Comparison of ENCODE assay signal across 25 mouse cellular contexts in the genomic region with DNA sequence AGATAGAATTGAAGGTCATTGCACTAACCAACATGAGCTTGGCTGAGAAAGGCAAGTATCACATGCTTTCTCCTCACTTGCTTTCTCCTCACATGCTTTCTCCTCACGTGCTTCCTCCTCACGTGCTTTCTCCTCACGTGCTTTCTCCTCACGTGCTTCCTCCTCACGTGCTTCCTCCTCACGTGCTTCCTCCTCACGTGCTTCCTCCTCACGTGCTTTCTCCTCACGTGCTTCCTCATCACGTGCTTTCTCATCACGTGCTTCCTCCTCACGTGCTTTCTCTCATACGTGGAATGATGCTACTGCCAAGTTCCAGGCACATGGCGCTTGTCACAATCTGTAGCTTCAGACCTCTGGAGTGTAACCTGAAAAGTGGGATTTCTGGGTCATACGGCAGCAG.
"Had no signal": no experiment of that assay in that cellular context is flagged by ENCODE, and none has a peak within 500 bp of the region (broad histone marks: within the 10 kb centered on the region; RNA-seq: fewer than 3 reads in every experiment).

No protein-coding gene starts in this region.

- ATAC-seq: hindbrain, postnatal 0 days; intestine, embryonic 16.5 days; liver, embryonic 12.5 days had no signal

- H3K36me3 ChIP-seq: hindbrain, embryonic 13.5 days; hindbrain, embryonic 15.5 days; kidney, embryonic 15.5 days; limb, embryonic 13.5 days; limb, embryonic 15.5 days; liver, embryonic 12.5 days had no signal

- H3K4me3 ChIP-seq: gastrocnemius, adult 2 months; hindbrain, embryonic 13.5 days; hindbrain, embryonic 15.5 days; kidney, embryonic 15.5 days; limb, embryonic 13.5 days; limb, embryonic 15.5 days; liver, embryonic 12.5 days had no signal

- H3K27me3 ChIP-seq: hindbrain, embryonic 13.5 days; hindbrain, embryonic 15.5 days; kidney, embryonic 15.5 days; limb, embryonic 13.5 days; limb, embryonic 15.5 days; liver, embryonic 12.5 days had no signal

- H3K9ac ChIP-seq: hindbrain, embryonic 13.5 days; hindbrain, embryonic 15.5 days; kidney, embryonic 15.5 days; limb, embryonic 13.5 days; limb, embryonic 15.5 days; liver, embryonic 12.5 days; liver, embryonic 14.5 days had no signal

- H3K4me2 ChIP-seq: heart, embryonic 11.5 days; hindbrain, embryonic 13.5 days; hindbrain, embryonic 15.5 days; kidney, embryonic 15.5 days; limb, embryonic 13.5 days; limb, embryonic 15.5 days; liver, embryonic 12.5 days had no signal

- H3K27ac ChIP-seq: gastrocnemius, adult 2 months; hindbrain, embryonic 13.5 days; hindbrain, embryonic 15.5 days; hindbrain, postnatal 0 days; kidney, embryonic 15.5 days; kidney, postnatal 0 days; limb, embryonic 13.5 days; limb, embryonic 15.5 days; liver, embryonic 12.5 days; liver, embryonic 14.5 days had no signal

- H3K4me1 ChIP-seq: hindbrain, embryonic 15.5 days; kidney, embryonic 15.5 days; limb, embryonic 13.5 days; limb, embryonic 15.5 days; liver, embryonic 12.5 days had no signal

- DNase-seq: gastrocnemius, adult 2 months; gastrocnemius, postnatal 10 days; gastrocnemius, postnatal 36 days; heart, adult 18-20 months; heart, postnatal 10 days; heart, postnatal 36 days; kidney, adult 11 months; kidney, adult 2 months; kidney, adult 9 months; kidney, postnatal 14 days; kidney, postnatal 36 days; layer of hippocampus, adult 9-11 months; layer of hippocampus, postnatal 36 days; left cerebral cortex, postnatal 4 days had no signal

- H3K9me3 ChIP-seq: hindbrain, embryonic 13.5 days; hindbrain, embryonic 15.5 days; kidney, embryonic 15.5 days; limb, embryonic 13.5 days; limb, embryonic 15.5 days; liver, embryonic 12.5 days had no signal
